Mouse (Mus musculus) liver, postnatal 0 days (tissue): Measurements from ENCODE around the gene Wnt7a. TPM values are rescaled to one million over a fixed set of nuclear protein-coding genes. Genes with fewer than 3 reads are reported as not detected.

Source experiments
- ATAC-seq: fragments of 200-750 bp; cut with Nextera tagmentation; 2 replicates; pipeline ENCODE4 v1.8.0; 2017; ENCODE audit warnings: mild to moderate bottlenecking, moderate library complexity
- DNase-seq: peaks from one replicate; pipeline ENCODE4 v3.0.0-alpha.2; 2016
- H3K27ac ChIP-seq: fragments of 300-500 bp; sonication (generic); 2 replicates; pipeline ENCODE4 v1.5.1; 2014; ENCODE audit warnings: antibody characterized with exemption, moderate library complexity, mild to moderate bottlenecking, low read depth
- H3K27me3 ChIP-seq: fragments of 300-500 bp; sonication (generic); 2 replicates; pipeline ENCODE4 v1.6.1; 2014; ENCODE audit warnings: low read length, control low read depth, mixed read lengths; ENCODE audit not compliant: insufficient read depth
- H3K36me3 ChIP-seq: fragments of 300-500 bp; sonication (generic); replicated peaks from 2 replicates; pipeline ENCODE4 v1.6.1; 2014; ENCODE audit warnings: mild to moderate bottlenecking, control low read depth, low read length, moderate library complexity, mixed read lengths; ENCODE audit not compliant: insufficient read depth
- H3K4me1 ChIP-seq: fragments of 300-500 bp; sonication (generic); 2 replicates; pipeline ENCODE4 v1.6.1; 2014; ENCODE audit warnings: antibody characterized with exemption, mild to moderate bottlenecking, control low read depth; ENCODE audit not compliant: insufficient read depth
- H3K4me2 ChIP-seq: fragments of 300-500 bp; sonication (generic); 2 replicates; pipeline ENCODE4 v1.6.1; 2014; ENCODE audit warnings: low read depth, mild to moderate bottlenecking, low read length, moderate library complexity, mixed read lengths
- H3K4me3 ChIP-seq: fragments of 300-500 bp; sonication (generic); 2 replicates; pipeline ENCODE4 v1.5.1; 2014; ENCODE audit warnings: low read depth, low read length
- H3K9ac ChIP-seq: fragments of 300-500 bp; sonication (generic); replicated peaks from 2 replicates; pipeline ENCODE4 v1.6.1; 2014; ENCODE audit warnings: mild to moderate bottlenecking, moderate library complexity
- H3K9me3 ChIP-seq: fragments of 300-500 bp; sonication (generic); 2 replicates; pipeline ENCODE4 v1.6.1; 2016; ENCODE audit warnings: mild to moderate bottlenecking, control low read depth, low read length, mixed read lengths
- CTCF ChIP-seq: sonication (generic); IDR thresholded peaks from 2 replicates; pipeline ENCODE4 v1.5.1; 2016; ENCODE audit warnings: antibody characterized with exemption, low read depth
- EP300 ChIP-seq: IDR thresholded peaks from 2 replicates; pipeline ENCODE4 v1.6.1; 2016; ENCODE audit warnings: antibody characterized with exemption, low read depth, mild to moderate bottlenecking
- WGBS: fragments of 180-500 bp; shearing (Covaris S2); extraction: QIAGEN DNeasy Blood & Tissue Kit; methylation state at CpG from one replicate; pipeline ENCODE4 v1.1.7; 2014; ENCODE audit not compliant: insufficient replicate concordance; 5-methylcytosine and 5-hydroxymethylcytosine counted together
- polyA plus RNA-seq: library from polyadenylated mRNA; unstranded; fragments of >200 nt; fragmentation: Nextera tagmentation; extraction: Ambion mirVana; gene quantifications from 2 replicates; pipeline ENCODE4 v1.2.1, GENCODE M21; 2015

Gene Wnt7a
- polyA plus RNA-seq, 1 experiment from 2014 or later, result 0.04 TPM

DNA sequence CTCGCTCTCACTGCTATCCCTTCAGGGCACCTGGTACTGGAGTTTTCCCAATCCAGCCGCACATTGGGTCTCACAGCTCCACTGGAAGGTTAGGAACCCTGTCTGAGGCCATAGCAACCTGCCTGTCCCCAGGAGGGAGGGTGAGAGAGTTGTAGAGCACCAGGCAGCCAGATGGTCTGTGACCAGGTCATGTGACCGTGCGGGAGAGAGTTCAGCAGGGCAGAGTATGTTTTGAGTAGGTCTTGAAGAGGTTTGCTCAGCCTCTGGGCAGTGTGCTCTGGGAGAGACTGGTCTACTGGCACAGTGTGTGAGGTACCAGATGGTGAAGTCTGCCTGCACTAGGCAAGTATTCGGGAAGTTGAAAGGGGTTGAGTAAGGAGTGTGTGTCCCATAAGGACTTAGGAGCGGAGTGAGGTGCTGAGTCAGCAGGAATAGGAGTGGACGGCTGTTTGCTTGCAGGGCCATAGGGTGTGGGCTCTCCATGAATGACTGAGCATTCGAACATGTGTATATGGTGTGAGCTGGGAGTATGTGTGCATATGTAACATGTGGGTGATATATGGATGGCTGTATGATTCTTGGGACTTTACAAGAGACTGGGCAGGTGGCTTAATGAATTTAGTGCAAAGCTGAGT is 71.4 kb downstream of the Wnt7a start:
- TF ChIP-seq EP300, result no peak
- TF ChIP-seq CTCF, result no peak
- DNase-seq, result no peak
- H3K27me3 ChIP-seq, result no peaks in the 10 kb centered on the region
- no peak overlapping the region for H3K27ac ChIP-seq
- no peak for ATAC-seq
- H3K4me2 ChIP-seq, result no peak overlapping the region
- no peaks in the 10 kb centered on the region for H3K4me1 ChIP-seq
- H3K9me3 ChIP-seq, result no peaks in the 10 kb centered on the region
- WGBS, result 79% methylated on average over 8 of the region's 8 CpGs
- H3K9ac ChIP-seq, result no peak overlapping the region
- no peak overlapping the region for H3K4me3 ChIP-seq
- no peaks in the 10 kb centered on the region for H3K36me3 ChIP-seq

- Histone ChIP-seq H3K36me3 (no peaks in the 10 kb centered on the region), H3K4me1 (no peaks in the 10 kb centered on the region), H3K4me2 (no peak overlapping the region), H3K4me3 (no peak overlapping the region), H3K9me3 (no peaks in the 10 kb centered on the region), H3K27ac (no peak overlapping the region), H3K27me3 (no peaks in the 10 kb centered on the region), H3K9ac (no peak overlapping the region)
- TF ChIP-seq CTCF (no peak), EP300 (no peak)
- no peak for ATAC-seq
- 45% methylated on average over 1 of the region's 1 CpGs for WGBS
- no peak for DNase-seq
Measured at GRCm38 (mm10) chr6:91335470-91335869, 75.7 kb downstream of the Wnt7a start.

DNA sequence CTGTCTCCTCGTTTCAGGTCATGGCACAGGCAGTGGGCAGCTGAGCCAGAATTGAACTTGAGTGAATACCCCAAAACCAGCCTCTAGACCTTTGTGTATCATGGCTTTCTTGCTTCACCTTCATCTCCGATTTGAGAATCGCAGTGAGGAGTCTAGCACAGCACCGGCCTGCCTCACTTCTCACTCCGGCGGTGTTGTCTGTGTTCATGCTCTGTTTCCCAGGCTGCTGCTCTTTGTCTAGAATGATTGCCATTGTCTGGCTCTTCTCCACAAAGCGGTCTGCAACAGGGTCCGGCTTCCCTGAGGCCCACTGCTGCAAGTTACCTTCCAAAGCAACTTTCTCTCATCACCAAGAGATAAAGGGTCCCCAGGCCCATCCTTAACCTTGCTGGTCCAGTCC is 79.3 kb downstream of the Wnt7a start:
- DNase-seq (no peak), ATAC-seq (no peak)
- Histone ChIP-seq H3K4me3 (no peak overlapping the region), H3K36me3 (no peaks in the 10 kb centered on the region), H3K4me1 (no peaks in the 10 kb centered on the region), H3K27me3 (no peaks in the 10 kb centered on the region), H3K27ac (no peak overlapping the region), H3K4me2 (no peak overlapping the region), H3K9me3 (no peaks in the 10 kb centered on the region), H3K9ac (no peak overlapping the region)
- 81% methylated on average over 8 of the region's 8 CpGs for WGBS
- TF ChIP-seq CTCF (no peak), EP300 (no peak)

DNA sequence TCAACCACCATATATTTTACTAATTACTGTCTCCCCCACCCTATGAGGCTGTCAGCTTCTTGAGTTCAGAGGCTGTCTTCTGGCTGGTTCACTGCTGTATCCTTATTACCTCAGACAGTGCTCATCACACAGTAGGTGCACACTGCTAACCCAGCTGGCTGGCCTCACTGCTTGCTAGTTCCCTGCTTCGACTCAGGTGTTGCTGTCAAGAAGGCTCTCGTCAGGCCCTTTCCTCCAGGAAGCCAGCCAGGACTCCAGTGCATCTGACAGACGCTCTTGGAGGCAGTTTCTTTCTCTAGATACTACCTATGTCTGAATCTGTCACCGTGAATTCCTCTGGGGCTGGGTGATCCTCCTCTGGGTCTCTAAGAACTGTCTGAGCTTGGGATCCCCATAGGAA is 85.6 kb downstream of the Wnt7a start:
- H3K9ac ChIP-seq, result no peak overlapping the region
- no peaks in the 10 kb centered on the region for H3K9me3 ChIP-seq
- no peak overlapping the region for H3K27ac ChIP-seq
- WGBS, result 66% methylated on average over 4 of the region's 4 CpGs
- no peak overlapping the region for H3K4me2 ChIP-seq
- TF ChIP-seq CTCF (no peak), EP300 (no peak)
- no peaks in the 10 kb centered on the region for H3K4me1 ChIP-seq
- H3K27me3 ChIP-seq, result no peaks in the 10 kb centered on the region
- DNase-seq (no peak), ATAC-seq (no peak)
- H3K4me3 ChIP-seq, result no peak overlapping the region
- no peaks in the 10 kb centered on the region for H3K36me3 ChIP-seq

DNA sequence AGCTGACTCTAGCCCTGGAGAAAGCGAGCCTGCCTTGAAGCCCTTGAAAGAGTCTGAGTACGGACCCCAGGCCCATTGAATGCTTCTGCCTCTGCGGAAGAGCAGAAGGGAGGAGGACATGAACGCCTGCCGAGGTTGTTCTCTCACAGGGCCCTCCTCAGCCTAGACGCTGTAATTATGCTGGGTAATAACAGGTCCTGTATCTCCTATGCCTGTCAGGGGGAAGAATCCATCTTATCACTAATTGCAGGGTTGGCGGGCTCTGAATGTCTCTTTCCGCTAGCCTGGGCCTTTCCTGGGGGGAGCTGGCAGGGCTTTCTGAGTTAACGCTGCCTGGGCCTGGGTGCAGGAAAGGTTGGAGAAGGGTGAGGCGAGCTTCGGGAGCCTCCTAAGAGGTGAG is 86.4 kb downstream of the Wnt7a start:
- Histone ChIP-seq H3K4me3 (no peak overlapping the region), H3K9ac (no peak overlapping the region), H3K4me1 (no peaks in the 10 kb centered on the region), H3K4me2 (no peak overlapping the region), H3K27ac (no peak overlapping the region), H3K36me3 (no peaks in the 10 kb centered on the region), H3K27me3 (no peaks in the 10 kb centered on the region), H3K9me3 (no peaks in the 10 kb centered on the region)
- no peak for DNase-seq
- ATAC-seq, result no peak
- WGBS, result 71% methylated on average over 11 of the region's 11 CpGs
- TF ChIP-seq EP300 (no peak), CTCF (no peak)

DNA sequence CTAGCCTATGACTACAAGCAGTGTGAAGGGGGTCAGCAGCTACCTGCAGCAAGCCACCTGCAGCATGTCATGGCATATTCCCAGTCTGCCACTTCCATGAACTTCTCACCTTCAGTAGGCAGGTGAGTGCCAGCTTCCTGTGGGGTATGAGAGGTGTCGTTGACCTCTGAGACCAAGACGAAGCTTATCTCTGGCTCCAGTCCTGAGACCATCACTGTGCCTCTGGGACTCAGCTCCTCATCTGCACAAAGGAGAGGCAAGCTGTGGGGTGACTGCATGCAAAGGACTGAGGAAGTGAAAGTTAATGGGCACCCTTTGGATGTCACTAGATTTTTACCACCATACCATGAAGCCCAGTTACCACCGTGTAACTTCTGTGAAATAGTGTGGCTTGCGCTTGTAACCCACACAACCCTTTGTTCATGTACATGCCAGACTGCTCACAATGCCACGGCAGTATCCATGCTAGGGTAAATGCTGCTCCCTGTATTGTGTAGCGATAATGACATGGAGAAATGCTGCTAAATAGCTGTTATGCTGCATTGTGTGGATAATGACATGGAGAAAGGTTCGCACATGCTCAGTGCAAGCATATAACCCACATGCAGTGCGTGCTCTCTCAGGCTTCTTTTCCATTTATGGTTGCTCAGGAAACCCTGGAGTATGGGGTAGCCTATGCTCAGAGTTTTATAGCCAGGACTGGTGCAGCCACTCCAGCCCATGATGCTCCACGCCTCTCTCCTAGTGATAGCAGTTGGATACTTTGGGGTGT is 89.0 kb downstream of the Wnt7a start:
- TF ChIP-seq EP300 (no peak), CTCF (no peak)
- Histone ChIP-seq H3K4me1 (no peaks in the 10 kb centered on the region), H3K9ac (no peak overlapping the region), H3K36me3 (no peaks in the 10 kb centered on the region), H3K9me3 (no peaks in the 10 kb centered on the region), H3K27me3 (no peaks in the 10 kb centered on the region), H3K27ac (no peak overlapping the region), H3K4me2 (no peak overlapping the region), H3K4me3 (no peak overlapping the region)
- ATAC-seq (no peak), DNase-seq (no peak)
- 74% methylated on average over 9 of the region's 9 CpGs for WGBS

Other genes starting within 250 kb of the Wnt7a start
- gene Fbln2, start 198.9 kb downstream of the Wnt7a start, polyA plus RNA-seq, result 3.8 and 4.0 TPM in 2 replicates
- 10.7 and 11.3 TPM in 2 replicates for gene Chchd4, start 62.2 kb upstream of the Wnt7a start, polyA plus RNA-seq
- 6.9 and 8.1 TPM in 2 replicates for gene Tmem43, start 62.3 kb upstream of the Wnt7a start, polyA plus RNA-seq
- gene Xpc, start 104.5 kb upstream of the Wnt7a start, polyA plus RNA-seq, result 6.3 and 6.7 TPM in 2 replicates
- gene Lsm3, start 104.6 kb upstream of the Wnt7a start, polyA plus RNA-seq, result 67.8 and 69.6 TPM in 2 replicates